Comparison of ENCODE assay signal across 9 mouse cellular contexts in the genomic region with DNA sequence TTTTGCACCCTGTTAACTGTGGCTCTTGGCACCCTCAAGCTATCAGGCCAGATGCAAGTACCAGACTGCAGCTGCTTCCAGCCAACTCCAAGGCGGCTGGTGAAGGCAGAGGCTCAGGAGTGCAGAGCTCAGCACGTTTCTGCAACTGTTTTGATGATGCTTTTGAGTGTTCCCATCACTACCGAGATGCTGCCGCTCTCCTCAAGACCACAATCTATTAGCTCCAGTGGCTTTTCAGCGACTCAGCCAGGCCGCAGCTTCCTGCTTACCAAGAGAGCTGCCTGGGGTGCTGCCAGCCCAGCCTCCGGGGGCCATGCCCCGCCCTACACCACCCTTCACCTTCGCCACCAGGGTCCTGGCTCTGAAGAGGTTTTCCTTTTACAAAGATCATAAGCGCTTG.
DNase-seq lines count a peak whose midpoint lies in the region; ATAC-seq lines count a peak whose summit lies in the region.
"Had no signal": no experiment of that assay in that cellular context is flagged by ENCODE, and none has a peak within 500 bp of the region (broad histone marks: within the 10 kb centered on the region; RNA-seq: fewer than 3 reads in every experiment).

No protein-coding gene starts in this region.

- ATAC-seq in midbrain, embryonic 14.5 days (ENCODE audit: low FRiP score, low TSS enrichment) = no peak

- no peaks in the 10 kb centered on the region for H3K27me3 ChIP-seq in midbrain, embryonic 14.5 days (ENCODE audit: control insufficient read depth, insufficient read depth, low read length)

- no peaks in the 10 kb centered on the region for H3K4me1 ChIP-seq in midbrain, embryonic 14.5 days (ENCODE audit: control insufficient read depth, insufficient read depth, low read length)

- no peak overlapping the region for H3K27ac ChIP-seq in midbrain, embryonic 14.5 days (replicated peaks; ENCODE audit: low read depth, low read length)
- H3K27ac ChIP-seq: layer of hippocampus, adult 2 months had no signal

- H3K9me3 ChIP-seq in midbrain, embryonic 14.5 days (ENCODE audit: control insufficient read depth, low read length) = no peaks in the 10 kb centered on the region

- H3K4me3 ChIP-seq in midbrain, embryonic 14.5 days (replicated peaks; ENCODE audit: low read depth, low read length) = no peak overlapping the region
- H3K4me3 ChIP-seq: layer of hippocampus, adult 2 months had no signal

- peak; percentile 11 for DNase-seq in gastrocnemius, postnatal 10 days
- no peak for DNase-seq in gastrocnemius, postnatal 4 days (ENCODE audit: low spot score in 2 of 2)
- peak; percentile 6 for DNase-seq in right cerebral cortex, postnatal 14 days
- DNase-seq in right cerebral cortex, postnatal 4 days = no peak
- DNase-seq in lung, postnatal 25 days (ENCODE audit: low spot score) = peak; percentile 40
- peak; percentile 84 to 91 for DNase-seq in thymus, postnatal 36 days
- no peak for DNase-seq in cerebellum, adult 18-20 months
- DNase-seq in midbrain, embryonic 14.5 days = no peak

- no peak overlapping the region for H3K4me2 ChIP-seq in midbrain, embryonic 14.5 days (ENCODE audit: low read length)

- H3K9ac ChIP-seq in midbrain, embryonic 14.5 days (replicated peaks; ENCODE audit: low read length) = no peak overlapping the region

- H3K36me3 ChIP-seq in midbrain, embryonic 14.5 days (ENCODE audit: control insufficient read depth, insufficient read depth, low read length) = no peaks in the 10 kb centered on the region

- WGBS in midbrain, embryonic 14.5 days = 43% methylated on average over 10 of the region's 10 CpGs

Comparison
In these comparisons a context has a peak if more than half of its experiments do, and no peak if none do; other contexts are left out.
1. DNase-seq: peak in gastrocnemius, postnatal 10 days (single experiment), right cerebral cortex, postnatal 14 days (single experiment), lung, postnatal 25 days (single experiment) and thymus, postnatal 36 days (2 of 2); none in gastrocnemius, postnatal 4 days (0 of 2), right cerebral cortex, postnatal 4 days (single experiment), cerebellum, adult 18-20 months (0 of 2) and midbrain, embryonic 14.5 days (single experiment).